Mouse (Mus musculus): Measurements from ENCODE around the gene Ccdc8.

DNA sequence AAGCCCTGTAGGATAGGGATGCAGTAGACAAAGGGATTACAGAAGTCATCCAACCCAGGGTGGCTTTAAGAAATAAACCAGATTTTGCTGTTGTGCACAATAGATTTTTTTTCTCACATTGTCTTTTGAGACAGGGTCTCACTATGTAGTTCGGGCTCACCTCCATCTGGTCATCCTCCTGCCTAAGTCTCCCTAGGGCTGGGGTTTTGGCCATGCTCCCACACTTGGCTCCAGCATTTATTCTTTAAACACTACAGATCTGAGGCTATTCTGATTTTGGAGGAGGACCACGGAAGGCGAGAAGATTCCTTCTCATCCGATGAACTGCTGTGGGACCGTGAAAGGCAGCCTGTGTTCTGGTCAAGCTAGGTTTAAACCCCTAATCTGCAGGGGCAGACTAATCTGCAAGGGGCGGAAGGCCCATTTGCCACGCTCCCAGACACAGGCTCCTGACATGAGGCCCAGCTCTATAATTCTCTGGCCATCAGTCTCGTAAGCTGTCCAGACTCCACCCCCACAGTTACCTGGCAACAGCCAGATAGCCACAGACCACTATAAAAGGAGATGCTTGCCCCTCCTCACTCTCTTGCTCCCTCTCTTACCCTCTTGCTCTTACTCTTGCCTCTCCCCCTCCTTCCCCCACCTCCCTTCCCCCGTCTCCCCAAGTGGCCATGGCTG, 45.6 kb downstream of the Ccdc8 start:
- TF ChIP-seq CTCF (IDR thresholded peaks at IDR 0.05; ENCODE audit: control insufficient read depth, insufficient read depth, insufficient read length) (no peak), USF1 (IDR thresholded peaks at IDR 0.05; ENCODE audit: low read depth) (no peak), FOSL1 (IDR thresholded peaks at IDR 0.05; ENCODE audit: insufficient read depth, low read length, poor library complexity, severe bottlenecking) (no peak), MYOG (IDR thresholded peaks at IDR 0.05; ENCODE audit: control insufficient read depth, extremely low read depth, insufficient read length) (no peak), MYOD1 (IDR thresholded peaks at IDR 0.05; ENCODE audit: control insufficient read depth, insufficient read length, low read depth) (no peak), CEBPB (IDR thresholded peaks at IDR 0.05; ENCODE audit: low read depth) (no peak)
